Mouse (Mus musculus) layer of hippocampus, adult 9-11 months (tissue): ENCODE results near the gene Bcar1.

Experiments
- DNase-seq: peaks from one replicate; pipeline ENCODE4 v3.0.0; 2022

Bcar1 gene

DNA sequence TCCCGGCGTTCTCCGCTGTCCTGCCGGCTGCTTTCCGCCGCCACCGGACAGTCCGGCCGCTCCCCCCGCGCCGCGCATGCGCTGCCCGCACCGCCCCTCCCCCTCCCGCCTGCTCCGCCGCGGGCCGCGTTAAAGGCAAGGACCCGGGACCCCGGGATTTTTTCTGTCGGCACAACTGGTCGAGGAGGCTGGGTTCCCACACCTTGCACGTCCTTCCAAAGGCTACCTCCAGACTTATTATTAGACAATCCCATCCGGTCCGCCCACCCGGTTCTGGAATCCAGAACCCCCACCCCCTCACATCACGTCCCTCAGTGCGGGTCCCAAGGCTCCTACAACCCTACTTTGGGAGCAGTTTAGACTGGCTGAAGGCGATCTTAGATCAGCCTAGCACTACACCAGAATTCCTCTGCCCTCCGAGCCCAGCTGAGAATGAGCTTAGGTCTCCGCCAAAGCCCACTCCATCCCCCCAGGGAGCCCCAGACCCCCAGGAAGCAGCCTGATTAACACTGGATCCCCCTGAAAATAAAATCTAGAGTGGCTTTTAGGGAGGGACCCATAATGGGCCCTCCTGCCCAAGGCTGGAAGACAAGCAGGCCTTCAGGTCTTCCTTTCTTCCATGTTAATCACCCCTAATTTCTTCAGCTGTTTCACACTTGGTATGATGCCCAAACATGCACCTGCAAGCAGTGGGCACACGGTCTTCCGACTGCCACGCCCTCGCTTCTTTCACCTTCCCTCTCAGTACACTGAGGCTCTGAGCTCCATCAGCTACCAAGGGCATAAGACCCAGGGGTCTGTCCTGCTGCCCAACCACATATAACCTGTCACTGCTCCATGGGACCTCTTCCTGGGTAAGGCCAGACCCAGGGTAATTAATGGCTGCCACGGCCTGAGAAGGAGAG is at the start of gene Bcar1:
Gene Bcar1 (minus strand): TSS at position 18 of the 905 bp plus-strand sequence.
- no peak for DNase-seq

DNA sequence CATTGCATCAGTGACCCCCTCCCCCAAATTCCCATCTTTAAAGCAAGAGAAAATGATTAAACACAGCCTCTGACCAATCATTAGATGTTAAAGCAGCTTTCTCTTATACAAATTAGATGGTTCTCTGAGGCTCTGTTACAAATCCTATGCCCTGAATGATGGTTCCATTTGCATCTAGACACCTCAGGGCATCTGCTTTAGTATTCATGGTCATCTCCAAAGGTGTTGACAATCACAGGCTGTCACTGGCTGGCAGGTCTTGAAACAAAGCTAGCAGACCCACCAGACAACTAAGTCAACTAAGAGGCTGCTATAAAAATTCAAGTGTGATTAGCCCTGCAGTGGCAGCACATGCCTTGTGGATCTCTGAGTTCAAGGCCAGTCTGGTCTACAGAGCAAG is 46.0 kb upstream of the Bcar1 start:
- no peak for DNase-seq

DNA sequence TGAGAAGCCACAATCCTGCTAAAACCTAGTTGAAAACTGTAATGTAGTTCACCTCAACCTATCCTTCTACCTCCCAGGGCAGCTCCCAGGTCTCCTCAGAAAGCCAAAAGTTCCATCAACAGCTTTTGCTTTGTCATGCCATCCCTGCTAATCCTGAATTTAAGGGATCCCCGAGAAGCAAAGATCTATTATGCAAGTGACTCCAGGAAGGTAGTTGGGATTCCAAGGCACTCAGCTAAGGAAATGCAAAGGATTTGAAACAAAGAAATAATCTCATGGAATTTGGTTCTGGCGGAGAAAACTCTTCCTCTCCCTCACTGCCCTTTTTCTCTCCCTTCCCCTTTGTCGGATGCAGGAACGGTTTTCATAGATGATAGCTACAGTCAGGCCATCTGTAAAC is 45.6 kb upstream of the Bcar1 start:
- DNase-seq: no peak

DNA sequence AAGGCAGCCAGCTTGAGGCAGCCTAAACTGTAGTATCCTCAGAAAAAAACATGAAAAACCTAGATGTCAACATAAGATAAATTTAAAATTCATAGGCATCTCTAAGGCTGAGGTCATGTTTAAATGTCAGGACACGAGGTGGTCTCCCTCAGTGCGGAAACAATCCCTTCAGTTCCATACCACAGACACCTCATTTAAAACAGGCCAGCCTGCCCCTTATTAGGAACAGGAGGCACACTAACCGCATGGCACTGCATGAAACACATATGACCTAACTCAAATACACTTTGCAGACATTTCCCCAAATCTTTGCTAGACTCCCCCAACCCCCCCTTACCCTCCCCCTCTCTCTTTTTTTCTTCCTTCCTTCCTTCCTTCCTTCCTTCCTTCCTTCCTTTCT is 44.9 kb upstream of the Bcar1 start:
- no peak for DNase-seq

DNA sequence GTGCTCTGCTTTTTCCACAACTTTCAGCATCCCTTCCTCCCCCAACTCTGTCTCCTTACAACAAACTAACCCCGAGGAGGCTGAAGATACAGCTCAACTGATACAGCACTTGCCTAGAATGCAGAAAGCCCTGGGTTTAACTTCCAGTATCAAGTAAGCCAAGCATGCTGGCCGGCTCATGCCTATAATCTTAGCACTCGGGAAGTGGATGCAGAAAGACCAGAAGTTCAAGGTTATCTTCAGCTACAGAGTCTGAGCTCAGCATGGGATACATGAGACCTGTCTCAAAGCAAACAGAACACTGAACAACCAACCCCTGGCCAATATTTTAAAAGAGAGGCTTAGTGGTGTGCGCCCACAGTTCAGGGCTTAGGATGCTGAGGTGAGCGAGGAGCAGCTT is 44.5 kb upstream of the Bcar1 start:
- no peak for DNase-seq

DNA sequence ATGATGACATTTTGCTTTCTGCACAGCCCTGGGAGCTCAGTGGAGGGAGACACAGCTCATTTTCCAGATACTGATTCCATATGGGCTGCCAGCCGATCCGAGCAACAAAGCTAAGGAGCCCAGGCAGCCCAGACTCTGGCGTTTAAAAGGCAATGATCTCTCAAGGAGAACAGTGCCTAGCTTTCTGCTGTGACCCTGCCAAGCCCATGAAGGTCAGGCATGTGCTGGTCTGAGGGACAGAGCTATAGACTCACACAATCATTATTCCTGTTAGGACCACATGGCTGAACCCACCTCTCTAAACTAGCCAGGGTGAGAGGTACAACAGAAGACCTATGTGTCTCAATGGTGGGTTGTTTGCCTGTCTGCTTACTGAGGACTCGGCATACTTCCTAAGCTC is 44.1 kb upstream of the Bcar1 start:
- no peak for DNase-seq

DNA sequence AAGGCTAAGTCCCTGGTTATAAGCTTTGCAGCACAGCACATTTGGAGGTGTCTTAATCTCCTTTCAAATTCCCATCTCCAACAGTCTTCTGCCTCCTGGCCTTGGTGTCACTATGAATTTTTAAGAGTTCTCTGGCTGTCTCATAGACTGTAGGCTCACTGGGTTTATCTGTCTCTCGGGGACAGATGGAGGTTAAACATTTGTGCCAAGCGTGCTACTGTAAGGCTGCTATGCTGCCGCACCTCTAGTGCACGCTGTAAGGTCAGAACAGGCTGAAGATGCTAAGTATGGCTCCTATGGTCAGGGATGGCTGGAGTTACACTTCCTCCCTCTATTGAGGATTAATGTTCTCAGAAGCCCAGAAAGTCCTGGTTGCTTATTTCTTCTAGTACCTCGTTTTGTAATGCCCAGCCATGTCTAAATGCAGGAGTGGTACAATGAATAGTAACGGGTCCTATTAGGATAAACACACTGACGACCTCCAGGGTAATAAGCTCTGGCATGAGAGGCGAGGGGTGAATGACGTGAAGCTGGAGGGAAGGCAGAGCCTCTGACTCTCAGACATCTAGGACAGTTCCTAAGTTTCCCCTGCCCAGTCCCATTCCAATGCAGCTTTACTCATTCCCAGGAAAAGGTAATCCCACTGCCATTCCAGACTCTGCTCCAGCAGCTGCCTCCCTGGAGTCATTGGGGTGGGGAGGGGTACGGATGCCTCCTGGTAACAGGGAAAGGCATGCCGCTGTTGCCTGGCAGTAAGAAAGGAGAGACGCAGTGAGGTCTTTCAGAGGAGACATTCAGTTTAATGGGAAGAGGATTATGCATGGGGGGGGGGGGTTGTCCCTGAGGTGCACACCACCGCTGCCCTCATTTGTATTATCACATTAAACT is 43.3 kb upstream of the Bcar1 start:
- DNase-seq: no peak

DNA sequence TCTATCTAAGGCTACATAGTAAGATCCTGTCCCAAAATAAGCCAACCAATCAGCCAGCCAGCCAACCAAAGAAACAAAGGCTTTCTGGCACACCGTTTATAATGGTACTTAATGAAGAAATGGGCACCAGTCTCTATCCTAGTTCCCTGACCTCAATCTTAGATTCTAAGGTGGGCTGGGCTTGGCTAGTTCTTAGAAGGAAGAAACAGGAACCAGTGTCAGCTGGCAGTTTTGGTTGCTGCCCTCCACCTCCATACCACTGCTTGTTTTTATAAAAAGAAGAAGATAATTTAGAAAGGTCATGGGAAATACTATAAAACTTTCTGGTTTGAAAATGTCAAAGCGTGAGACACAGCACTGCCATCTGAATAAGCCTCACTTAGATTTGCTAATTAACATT is 42.5 kb upstream of the Bcar1 start:
- no peak for DNase-seq

DNA sequence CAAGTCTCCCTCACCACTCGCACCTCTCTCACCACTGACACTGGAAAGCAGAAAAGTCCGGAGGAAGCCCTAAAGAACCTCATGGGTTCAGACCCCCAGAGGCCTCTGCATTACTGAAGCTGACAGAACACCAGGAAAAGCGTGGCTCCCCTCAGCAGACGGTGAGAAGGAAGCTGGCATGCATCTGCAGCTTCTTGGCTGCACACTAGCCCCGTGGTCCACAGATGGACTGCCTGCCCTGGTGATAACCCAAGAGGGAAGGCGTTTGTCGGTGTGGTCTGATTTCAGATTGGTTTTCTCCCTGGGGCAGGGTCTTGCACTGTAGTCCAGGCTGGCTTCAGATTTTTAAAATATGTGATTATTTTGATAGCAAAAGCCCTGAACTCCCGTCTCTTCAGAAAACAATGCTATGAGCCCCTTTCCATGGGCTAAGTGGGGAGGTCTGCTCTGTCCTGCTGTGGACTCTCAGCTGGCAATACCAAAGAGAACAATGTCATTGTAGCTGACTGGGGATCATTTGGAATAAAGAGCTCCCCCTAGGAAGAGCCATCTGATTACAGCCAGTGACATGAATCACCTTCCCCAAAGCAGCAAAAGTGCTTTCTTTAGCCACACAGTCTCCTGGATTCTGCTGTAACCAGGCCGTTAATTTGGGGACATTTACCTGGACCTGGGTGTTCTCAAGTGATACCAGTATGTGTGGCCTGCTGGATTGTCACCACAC is 39.2 kb upstream of the Bcar1 start:
- DNase-seq: no peak

DNA sequence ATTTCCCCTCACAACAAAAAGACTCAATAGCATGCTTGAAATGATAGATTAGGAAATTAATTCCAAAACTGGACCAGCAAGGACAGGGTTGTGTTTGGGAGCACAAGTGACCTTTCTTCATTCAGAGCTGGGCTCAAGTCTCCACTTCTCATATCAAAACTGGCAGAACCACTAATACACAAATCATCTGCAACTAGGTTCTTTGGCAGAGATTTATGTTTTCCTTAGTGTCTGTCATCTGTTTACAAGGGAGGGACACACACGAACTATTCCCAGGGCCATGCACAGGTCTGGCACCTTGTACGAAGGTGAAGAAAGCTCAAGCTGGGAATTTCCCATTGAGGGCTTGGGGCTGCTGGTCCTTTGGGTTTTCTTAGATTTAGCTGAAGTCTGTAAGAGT is 38.6 kb upstream of the Bcar1 start:
- no peak for DNase-seq

DNA sequence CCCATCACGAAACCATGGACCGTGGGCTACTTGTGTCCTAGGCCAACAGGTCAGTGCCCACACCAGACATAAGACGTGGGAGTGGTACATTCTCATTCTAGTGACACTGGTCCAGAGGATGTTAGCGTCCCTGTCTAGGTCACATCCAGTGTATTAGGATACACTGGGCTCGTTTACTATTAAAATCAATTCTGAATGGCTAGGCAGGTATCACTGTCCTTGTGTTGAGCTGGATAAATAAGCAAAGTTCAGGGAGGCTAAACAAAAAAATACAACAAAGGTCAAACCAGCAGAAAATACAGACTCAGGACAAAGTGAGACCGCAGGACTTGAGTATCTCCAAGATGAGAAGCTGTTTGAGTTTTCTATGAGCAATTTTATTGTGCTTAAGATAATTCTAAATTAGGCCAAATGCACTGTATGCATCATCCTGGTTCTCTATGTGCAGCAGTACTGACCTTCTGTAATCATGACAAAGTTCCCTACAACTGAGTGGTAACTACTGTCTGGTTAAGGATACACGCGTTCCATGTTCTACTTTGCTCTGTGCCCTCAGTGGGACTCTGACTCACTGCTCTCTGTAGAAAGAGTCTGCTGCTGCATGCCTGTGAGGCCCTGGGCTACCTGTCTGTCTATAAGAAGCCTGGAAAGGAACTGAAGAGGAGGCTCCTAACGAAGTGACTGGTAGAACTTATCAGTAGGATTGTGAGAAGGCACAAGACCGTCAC is 37.3 kb upstream of the Bcar1 start:
- no peak for DNase-seq

DNA sequence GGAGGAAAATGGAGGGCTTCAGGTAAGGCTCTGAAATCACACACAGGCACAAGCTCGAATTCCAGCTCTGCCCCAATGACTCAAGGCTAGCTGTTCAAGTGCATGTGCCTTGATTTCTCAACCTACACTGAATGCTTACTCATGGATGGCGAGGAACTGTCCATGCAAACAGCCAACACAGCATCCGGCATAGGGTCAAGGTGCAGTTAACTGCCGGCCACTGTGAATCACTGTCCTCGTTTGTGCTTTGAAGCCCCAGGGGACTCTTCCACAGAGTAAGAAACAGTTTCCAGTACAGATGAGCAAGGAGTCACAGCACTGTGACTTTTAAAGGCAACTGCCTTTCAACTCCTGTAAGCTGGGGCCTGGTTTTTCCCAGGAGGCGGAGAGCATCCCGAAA is 36.1 kb upstream of the Bcar1 start:
- no peak for DNase-seq

DNA sequence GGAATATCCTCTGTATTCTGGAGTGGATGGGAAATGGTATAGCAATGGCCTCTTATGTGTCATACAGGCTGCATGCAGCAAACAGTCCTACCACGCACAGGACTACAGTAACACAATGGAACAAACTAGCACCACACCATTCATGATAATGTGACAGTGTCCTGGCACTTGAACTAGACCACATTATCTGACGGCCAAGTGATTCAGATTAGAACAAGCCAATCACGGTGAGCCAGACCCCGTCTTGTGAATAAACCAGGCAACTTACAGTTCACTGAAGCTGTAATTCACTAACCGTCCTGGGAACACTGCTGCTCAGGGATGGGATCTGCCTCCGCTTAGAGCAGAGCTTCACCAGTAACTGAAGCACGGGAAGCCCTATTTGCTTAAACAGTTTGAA is 35.2 kb upstream of the Bcar1 start:
- DNase-seq: no peak

DNA sequence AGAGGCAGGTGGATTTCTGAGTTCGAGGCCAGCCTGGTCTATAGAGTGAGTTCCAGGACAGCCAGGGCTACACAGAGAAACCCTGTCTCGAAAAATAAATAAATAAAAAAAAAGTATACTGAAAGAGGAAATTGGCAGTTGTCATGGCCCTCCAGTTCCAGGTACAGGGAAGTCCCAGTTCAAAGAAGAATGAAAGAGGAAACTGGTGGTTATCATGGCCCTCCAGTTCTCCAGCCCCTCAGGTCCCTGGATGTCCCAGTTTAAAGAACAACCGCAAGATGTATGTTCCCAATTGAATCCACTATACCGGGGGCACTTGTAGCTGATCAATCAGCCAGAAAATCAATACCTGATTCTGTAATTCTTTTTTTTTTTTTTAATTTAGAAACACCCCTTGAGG is 32.9 kb upstream of the Bcar1 start:
- DNase-seq: no peak

DNA sequence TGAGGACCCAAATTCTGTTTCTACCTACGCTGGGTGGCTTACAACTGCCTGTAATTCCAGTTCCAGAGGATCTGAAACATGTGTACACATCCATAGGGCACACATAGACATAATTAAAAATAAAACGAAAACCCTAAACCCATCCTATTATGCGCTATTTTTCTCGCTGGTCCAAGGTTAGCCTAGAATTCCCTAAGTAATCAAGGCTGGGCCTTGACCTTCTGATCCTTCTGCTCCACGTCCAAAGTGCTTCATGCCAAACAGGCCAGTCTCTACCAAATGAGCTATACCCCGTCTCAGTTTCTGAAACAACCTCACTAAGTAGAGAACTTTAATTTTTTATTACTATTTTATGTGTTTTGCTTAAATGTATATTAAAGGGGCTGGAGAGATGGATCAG is 32.2 kb upstream of the Bcar1 start:
- no peak for DNase-seq

DNA sequence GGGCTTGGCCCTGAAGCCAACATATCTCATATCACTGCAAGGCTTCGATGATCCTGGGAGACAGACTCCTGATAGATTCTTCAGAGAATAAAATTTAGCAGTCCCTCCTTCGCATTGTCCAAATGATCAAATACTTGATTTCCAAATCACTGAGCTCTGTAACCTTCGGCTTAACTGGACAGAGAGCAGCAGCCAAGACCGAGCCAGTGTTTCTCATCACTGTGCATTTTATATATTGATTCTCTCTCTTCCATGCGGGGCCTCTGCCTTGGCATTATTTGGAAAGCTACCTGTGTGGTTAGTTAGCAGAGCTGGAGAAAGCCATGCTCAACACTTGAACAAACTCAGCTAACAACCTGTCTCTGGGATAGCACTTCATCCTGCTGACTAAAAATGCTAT is 29.9 kb upstream of the Bcar1 start:
- DNase-seq: no peak

DNA sequence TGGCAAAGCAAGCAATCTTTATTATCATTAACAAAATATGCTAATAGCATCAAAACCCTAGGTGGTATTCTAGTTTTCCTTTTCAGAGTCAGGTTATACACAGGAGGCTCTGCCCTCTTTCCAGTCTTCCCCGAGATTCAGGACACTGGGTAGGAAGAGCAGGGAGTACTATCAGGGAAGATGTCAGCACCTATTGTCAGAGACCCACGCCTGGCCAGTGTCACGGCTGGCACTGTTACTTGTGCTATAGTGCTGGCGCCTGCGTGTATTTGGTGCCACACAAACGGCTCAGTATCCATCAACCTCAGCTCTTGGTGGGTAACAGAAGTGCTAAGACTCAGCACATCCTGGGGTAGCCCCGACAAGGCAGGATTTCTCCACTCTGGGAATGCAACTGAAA is 29.4 kb upstream of the Bcar1 start:
- DNase-seq: no peak

DNA sequence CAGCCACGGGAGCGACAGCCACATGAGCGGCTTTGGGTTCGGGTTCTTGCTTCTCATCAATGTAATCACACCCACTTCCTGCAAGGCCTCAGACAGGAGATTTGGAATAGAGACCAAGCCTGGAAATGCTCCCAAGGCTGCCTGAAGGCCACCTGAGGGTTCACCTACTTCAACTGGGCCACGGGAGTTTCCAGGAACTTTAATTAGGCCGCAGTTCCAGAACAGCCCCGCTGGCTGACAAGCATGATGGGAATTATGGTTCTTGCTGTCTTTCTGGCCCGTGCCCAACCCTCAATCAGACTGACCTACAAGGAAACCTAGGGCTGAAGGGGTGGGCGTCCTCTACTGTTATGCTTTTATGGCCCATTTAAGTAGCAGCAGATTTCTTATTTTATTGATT is 28.5 kb upstream of the Bcar1 start:
- no peak for DNase-seq

DNA sequence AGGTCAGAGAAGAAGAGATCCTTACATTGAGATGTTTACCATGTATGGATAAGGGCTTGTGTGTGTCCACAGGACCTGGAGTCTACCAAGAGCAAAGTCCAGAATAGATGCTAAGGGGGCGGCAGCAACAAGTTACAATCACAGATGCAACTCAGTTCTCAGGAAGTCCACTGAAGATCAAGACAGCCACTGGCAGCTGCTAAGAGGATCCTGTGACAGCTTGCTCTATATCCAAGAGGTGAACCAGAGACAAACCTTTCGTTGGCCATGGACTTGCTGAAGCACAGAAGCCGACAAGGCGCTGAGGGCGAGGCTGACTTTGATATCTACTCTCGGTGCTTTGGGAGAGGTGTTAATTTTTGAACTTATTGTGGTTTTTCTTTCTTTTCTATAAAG is 28.0 kb upstream of the Bcar1 start:
- DNase-seq: no peak

DNA sequence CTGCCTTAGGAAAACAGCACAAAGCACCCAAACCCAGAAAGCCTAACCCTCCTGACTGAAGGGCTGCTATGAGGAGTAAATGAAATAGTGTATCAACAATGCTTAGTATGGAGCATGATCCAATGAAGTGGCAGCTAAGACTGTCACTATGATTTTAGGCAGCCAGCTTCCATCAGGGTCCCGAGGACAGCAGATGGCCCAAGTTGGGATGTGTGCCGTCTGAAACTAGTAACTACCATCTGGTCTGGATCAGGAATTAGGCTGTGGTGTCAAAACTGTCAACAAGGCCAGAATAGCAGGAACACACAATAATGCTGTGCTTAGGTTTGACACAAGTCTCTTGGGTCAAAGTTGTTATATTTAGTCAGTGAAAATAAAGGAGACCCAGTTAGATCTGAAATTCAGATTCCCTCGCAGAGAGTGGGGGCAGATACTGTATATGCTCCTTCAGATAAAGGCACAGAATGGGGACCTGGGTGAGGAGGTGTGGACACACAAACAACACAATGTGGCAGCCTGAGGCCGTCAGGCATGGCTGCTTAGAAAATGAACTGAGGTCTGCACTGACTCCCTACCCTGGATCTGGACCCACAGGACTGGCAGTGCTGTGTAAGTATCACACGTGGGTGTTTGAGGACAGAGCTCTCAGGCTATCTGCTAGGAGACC is 27.5 kb upstream of the Bcar1 start:
- DNase-seq: no peak

DNA sequence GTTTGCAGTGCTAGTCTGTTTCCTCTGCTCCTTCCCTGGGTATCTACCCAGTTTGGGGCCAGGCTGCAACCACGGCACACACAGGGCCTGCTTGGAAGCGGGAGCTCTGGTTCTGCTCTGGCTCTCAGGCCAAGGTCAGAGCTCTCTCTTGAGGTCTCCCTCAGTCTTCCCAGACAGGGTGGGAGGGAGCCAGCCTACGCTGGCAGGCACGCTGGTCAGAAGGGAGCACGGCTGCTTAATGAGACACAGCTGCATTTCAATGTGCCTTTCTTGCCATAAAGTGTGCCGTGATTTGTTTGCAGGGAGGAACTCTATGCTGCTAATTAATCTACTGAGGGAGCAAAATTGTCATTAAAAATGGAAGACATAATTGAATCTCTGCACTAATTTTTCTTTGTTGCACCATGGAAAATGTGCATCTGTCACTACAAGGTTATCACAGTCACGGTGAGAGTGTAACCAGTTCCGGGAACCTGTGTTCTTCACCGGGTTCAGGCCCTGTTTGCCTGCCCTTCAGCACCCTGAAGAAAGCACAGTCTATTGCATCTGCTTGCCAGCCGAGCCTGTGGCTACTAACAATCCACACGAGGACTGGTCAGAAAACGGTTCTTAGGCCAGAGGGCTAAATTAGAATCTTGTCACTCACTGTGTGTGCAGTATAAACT is 26.3 kb upstream of the Bcar1 start:
- peak; percentile 33 for DNase-seq

DNA sequence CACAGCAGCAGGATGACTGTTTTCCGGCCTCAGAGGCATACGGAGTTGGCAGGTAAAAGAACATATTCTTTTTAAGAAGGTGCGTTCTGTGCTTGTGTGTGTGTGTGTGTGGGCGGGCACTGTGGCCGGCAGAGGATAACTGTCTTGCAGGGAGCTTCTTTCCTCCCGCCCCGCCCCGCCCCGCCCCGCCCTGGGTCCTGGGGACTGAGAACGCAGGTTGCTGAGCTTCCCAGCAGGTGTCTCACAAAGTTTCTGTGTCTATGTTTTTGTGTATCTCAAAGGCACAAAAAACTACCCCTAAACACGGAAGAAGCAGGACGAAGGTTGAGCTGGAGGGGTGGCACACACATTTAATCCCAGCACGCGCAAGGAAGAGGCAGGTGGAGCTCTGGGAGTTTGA is 25.7 kb upstream of the Bcar1 start:
- DNase-seq: no peak
